Mouse (Mus musculus) c-Kit-positive CD71-negative TER-119-negative erythroid progenitor cells, embryonic 14.5 days (primary cell): ENCODE measurements around the gene Eif2d.
"Not testable (repeated sequence)": the region's sequence is repeated elsewhere in the genome, so short reads cannot be mapped to it uniquely, and the experiment has no call there.

ENCODE experiments used
- DNase-seq: peaks from one replicate; pipeline ENCODE4 v3.0.0-alpha.2; 2013; ENCODE audit warnings: low read depth

Eif2d gene

GRCm38 (mm10) chr1:131139102-131140095 lies 13.6 kb upstream of the Eif2d start:
- no peak for DNase-seq

- DNase-seq, result no peak
These were observed 11.5 kb upstream of the Eif2d start for GRCm38 (mm10) chr1:131141449-131141848.

DNA sequence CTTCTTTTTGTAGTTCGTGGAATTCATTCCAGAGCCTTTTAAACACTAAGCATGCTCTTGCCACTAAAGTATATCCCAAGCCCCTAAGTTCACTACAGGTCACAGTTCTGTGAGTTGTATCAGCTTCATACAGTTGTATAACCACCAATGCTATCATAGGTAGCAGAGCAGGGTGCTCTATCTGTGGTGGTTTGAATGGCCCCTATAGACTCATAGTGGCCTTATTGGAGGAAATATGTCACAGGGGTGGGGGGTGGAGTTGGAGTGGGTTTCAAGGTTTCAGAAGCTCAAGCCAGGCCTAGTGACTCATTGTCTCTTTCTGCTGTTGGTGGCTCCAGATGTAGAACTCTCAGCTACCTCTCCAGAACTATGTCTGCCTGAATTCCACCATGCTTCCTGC lies 10.5 kb upstream of the Eif2d start:
- DNase-seq, result no peak

- not testable (repeated sequence) for DNase-seq
These were observed 7.8 kb upstream of the Eif2d start for GRCm38 (mm10) chr1:131145222-131145621.

DNA sequence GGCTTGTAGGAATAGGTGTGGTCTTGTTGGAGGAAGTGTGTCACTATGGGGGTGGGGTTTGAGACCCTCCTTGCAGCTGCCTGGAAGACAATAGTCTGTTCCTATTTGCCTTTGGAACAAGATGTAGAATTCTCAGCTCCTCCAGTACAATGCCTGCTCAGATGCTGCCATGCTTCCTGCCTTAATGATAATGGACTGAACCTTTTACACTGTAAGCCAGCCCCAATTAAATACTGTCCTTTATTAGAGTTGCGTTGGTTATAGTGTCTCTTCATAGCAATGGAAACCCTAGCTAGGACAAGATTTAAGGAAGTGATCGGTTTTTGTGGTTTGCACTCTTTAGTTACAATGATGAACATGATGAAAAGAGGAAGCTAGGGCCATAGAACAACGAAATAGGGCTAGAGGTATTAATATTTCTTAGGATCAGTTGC lies 6.8 kb upstream of the Eif2d start:
- no peak for DNase-seq

GRCm38 (mm10) chr1:131149496-131149895 lies 3.5 kb upstream of the Eif2d start:
- DNase-seq, result no peak

GRCm38 (mm10) chr1:131155456-131155855 lies 2.5 kb downstream of the Eif2d start:
- DNase-seq, result no peak

DNA sequence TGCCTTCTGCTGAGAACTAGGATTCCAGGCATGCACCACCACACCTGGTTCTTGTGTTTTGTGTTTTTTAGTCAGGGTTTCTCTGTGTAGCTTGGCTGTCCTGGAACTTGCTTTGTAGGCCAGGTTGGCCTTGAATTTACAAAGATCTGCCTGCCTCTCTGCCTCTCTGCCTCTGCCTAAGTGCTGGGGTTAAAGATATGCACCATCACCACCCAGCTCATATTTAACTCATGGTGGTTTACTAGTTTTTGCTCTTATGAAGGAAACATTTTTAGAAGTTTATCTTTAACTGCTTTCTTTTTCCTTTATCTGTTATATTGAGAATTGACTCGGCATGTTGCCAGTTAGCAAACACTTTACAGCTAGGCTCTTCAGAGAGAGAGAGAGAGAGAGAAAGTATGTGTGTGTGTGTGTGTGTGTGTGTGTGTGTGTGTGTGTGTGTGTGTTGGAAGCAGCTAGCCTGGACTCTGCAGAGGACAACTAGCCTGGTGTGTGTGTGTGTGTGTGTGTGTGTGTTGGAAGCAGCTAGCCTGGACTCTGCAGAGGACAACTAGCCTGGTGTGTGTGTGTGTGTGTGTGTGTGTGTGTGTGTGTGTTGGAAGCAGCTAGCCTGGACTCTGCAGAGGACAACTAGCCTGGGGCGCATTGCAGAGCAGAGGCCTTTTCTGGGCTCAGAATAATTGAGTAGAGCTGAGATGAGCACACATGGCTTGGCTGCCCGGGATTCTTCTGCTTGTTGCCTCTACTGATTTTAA lies 6.8 kb downstream of the Eif2d start:
- DNase-seq, result not testable (repeated sequence)

- DNase-seq, result no peak
These were observed 8.1 kb downstream of the Eif2d start for GRCm38 (mm10) chr1:131161091-131161490.

- DNase-seq, result no peak
These were observed 11.4 kb downstream of the Eif2d start for GRCm38 (mm10) chr1:131164427-131164826.

GRCm38 (mm10) chr1:131167612-131168011 lies 14.6 kb downstream of the Eif2d start:
- DNase-seq, result no peak

GRCm38 (mm10) chr1:131173001-131173400 lies 20.0 kb downstream of the Eif2d start:
- DNase-seq, result no peak

DNA sequence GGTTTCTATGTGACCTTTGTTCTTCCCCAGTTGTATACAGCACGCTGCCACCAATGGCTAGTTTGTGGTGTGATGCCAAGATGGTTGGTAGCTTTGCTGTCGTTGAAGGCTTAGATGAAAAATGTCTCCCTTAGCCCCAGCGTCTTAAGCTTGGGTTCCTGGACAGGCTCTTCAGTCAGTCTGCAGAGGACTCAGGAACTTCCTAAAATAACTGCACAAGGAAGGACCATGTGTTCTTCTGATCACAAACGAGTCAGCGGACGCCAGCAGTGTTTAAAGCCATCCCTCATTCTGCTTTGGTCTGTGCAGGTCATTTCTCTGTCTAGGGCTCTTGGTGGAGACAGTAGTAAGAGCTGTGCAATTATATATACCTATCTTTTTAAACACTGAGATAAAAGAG lies 20.8 kb downstream of the Eif2d start:
- DNase-seq, result no peak

DNA sequence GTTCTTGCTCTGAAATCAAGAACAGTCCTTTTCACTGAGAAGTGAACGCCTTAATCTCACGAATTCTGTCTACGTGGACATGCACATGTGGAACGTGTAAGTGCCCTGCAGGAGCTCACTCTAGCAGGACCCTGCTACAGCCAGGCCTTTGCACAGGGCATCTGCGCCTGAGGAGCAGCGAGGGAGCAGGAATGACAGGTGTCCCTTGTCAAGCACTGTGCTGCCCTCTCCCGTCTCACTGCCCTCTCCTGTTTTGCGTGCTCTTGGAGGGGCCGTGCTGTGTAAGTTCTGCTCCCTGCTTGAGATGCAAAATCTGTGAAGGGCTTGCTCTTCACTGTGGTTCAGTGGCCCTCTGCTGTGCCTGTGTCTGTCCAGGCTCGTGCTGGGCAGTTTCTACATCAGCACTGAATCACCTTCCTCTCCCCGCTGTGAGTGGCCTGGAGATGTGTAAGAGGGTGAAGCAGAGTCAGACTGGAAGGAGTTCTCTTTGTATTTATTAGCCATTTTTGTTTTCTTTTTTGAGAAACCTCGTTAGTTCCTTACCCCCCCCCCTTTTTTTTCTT lies 21.4 kb downstream of the Eif2d start:
- DNase-seq, result no peak

DNA sequence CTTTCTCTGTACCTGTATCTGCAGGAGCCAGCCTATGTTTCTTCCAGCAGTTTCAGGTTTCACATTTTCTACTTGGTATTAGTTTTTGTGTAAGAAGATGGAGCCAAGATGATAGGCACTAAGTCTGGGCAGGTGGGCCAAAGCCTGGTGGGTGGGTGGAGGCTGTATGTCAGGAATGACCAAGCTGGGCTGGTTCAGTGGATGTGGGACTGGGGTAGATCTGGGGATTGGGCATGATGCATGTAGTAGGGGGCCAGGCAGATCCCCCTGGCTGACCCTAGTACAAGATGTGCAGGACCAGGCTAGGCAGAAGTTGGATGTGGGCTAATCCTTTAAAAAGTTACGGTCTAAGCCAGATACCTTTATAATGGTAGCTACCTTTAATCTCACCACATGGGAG lies 22.2 kb downstream of the Eif2d start:
- no peak for DNase-seq

- no peak for DNase-seq
These were observed 22.8 kb downstream of the Eif2d start for GRCm38 (mm10) chr1:131175819-131176218.

DNA sequence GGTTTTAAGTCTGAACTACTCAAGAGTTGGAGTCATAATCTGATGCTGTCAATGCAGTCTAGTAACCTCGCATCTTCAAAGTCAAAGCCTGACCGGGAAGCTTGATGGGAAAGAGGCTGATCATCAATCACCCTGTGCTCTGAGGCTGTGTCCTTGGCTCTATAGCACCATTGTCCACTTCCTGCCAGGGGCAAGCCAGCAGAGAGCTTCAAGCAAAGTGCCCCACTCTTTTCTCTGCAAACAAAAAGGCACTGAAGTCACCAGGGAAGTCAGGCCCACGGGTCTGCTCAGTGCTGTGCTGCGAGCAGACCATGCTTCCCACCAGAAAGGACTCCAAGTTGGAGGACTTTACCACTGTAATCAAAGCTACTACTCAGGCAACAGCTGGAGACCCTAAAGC lies 24.3 kb downstream of the Eif2d start:
- DNase-seq, result no peak

- no peak for DNase-seq
These were observed 25.1 kb downstream of the Eif2d start for GRCm38 (mm10) chr1:131178083-131178482.

DNA sequence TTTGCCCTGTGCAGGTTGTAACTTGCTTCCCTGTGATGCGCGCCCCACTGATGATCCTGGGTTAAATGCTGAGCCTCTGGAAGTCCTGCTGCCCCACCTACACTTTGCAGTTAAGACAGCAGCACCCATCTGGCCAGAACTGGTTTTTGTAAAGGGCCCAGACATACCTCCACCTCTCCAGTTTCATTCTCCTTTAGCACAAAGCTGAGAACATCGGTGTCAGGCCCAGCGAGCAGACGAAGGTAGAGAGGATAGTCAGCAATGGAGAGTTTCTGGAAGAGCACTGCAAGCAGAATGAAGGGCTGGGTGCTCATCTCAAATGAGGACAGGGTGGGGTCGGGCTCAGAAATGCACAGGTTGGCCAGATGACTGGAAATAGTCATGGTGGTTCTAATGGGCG lies 27.4 kb downstream of the Eif2d start:
- DNase-seq, result no peak

- peak; percentile 77 for DNase-seq
These were observed 28.9 kb downstream of the Eif2d start for GRCm38 (mm10) chr1:131181642-131182527.

DNA sequence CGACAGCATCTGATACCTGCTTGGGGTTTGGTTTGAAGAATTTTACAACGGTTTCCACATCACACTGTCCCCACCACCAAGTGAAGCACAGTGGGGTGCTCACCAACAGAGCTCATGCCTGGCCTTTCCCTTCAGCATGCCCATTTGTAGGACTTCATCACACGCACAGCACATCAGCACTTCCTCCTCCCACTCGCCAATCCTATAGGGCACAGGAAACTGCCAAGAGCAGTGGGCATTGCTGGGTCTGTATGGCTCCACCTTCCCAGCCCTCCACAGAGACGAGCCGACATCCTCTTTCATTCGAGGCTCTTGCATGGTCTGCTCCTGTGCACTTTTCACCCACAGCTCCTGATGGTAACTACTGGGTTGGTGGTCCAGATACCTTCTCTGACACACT lies 30.2 kb downstream of the Eif2d start:
- no peak for DNase-seq
